ENCODE assay signal across 8 mouse cellular contexts in genomic region chr16:4624481-4625110, GRCm38 (mm10). TPM values are rescaled to one million over a fixed set of nuclear protein-coding genes. Genes with fewer than 3 reads are reported as not detected.
DNase-seq lines count a peak whose midpoint lies in the region; ATAC-seq and TF ChIP-seq lines count a peak whose summit lies in the region.

TSS of gene Pam16 (minus strand) at chr16:4624988.

- peak; percentile 70 for TF ChIP-seq POLR2A in cortical plate, adult 2 months (IDR thresholded peaks at IDR 0.05; ENCODE audit: extremely low read depth, insufficient read depth, low read length)

- no peak for TF ChIP-seq CTCF in cortical plate, adult 2 months (IDR thresholded peaks at IDR 0.05; ENCODE audit: extremely low read depth, insufficient read depth, low read length)

- H3K27ac ChIP-seq in cortical plate, adult 2 months (ENCODE audit: insufficient read depth, low read length) = peak within 1 kb of the TSS; percentile 87

- ATAC-seq in activated CD4-positive, CD25-positive, alpha-beta regulatory T cell, adult 4 months = peak; percentile 81
- peak; percentile 90 for ATAC-seq in inflammation-experienced regulatory T-cells, adult 6 months
- peak; percentile 90 for ATAC-seq in megakaryocyte-erythroid progenitor cell, adult 5-6 weeks (replicated peaks; ENCODE audit: low FRiP score, low TSS enrichment, poor library complexity, severe bottlenecking)

- peak within 1 kb of the TSS; percentile 91 for H3K4me3 ChIP-seq in cortical plate, adult 2 months (ENCODE audit: insufficient read depth, low read length)

- peak; percentile 93 for DNase-seq in gastrocnemius, postnatal 14 days
- DNase-seq in left cerebral cortex, postnatal 10 days (ENCODE audit: extremely low spot score in 1 of 2, low spot score in 2 of 2) = peak; percentile 91 to 95
- DNase-seq in right cerebral cortex, postnatal 25 days = peak; percentile 90
- DNase-seq in urinary bladder, postnatal 4 days (ENCODE audit: low spot score in 2 of 2) = peak; percentile 91

- intact Hi-C loops in gastrocnemius, postnatal 14 days (cut with DNase I; ENCODE audit: low total_unique reads) = no loop called here
- intact Hi-C loops in left cerebral cortex, postnatal 10 days (cut with DNase I) = no loop called here

- H3K4me1 ChIP-seq in cortical plate, adult 2 months (ENCODE audit: control insufficient read depth, insufficient read depth, low read length) = peaks cover 5% of the 10 kb centered on the region

RNA-seq across cellular contexts. Expression of gene Pam16, which starts in this region (rescaled TPM):
- polyA plus RNA-seq in activated CD4-positive, CD25-positive, alpha-beta regulatory T cell, adult 4 months (2017; shearing (Covaris generic)) = 10 to 100 TPM; 30.5 to 37.9 TPM
- 99.3 and 101 TPM in 2 replicates for polyA plus RNA-seq in cortical plate, adult 2 months (2012; rRNA removed)
- total RNA-seq in gastrocnemius, postnatal 14 days (2021) = 10 to 100 TPM; 68.0 to 74.9 TPM
- 10 to 100 TPM; 17.3 to 41.9 (median 31.7) TPM for polyA plus RNA-seq in inflammation-experienced regulatory T-cells, adult 6 months (2017; shearing (Covaris generic))
- 10 to 100 TPM; 78.2 to 86.0 TPM for total RNA-seq in left cerebral cortex, postnatal 10 days (2021)
- 76.0 and 100 TPM in 2 replicates for total RNA-seq in megakaryocyte-erythroid progenitor cell, adult 5-6 weeks (2014; fragmentation: Nextera tagmentation)
- total RNA-seq in megakaryocyte-erythroid progenitor cell, adult 5-6 weeks (2017) = 18.2 and 24.0 TPM in 2 replicates

Comparison
In these comparisons a context has a peak if more than half of its experiments do, and no peak if none do; other contexts are left out.
1. Peak in every context shown above with its lines: DNase-seq, ATAC-seq, H3K4me3 ChIP-seq and H3K27ac ChIP-seq.